Mouse (Mus musculus): Measurements from ENCODE around the gene Clcn6. TPM values are rescaled to one million over a fixed set of nuclear protein-coding genes. Genes with fewer than 3 reads are reported as not detected.

Gene Clcn6
- polyA plus RNA-seq, 1 experiment: 28.8 TPM

- H3K36me3 ChIP-seq (ENCODE audit: control insufficient read depth, insufficient read depth, low read length): no peaks in the 10 kb centered on the region
- TF ChIP-seq POLR2A (IDR thresholded peaks at IDR 0.05; ENCODE audit: low read depth, low read length): no peak
- no peak for TF ChIP-seq CTCF (conservative IDR thresholded peaks at IDR 0.05; ENCODE audit: insufficient read depth, insufficient read length, low read depth, low read length)
- no peaks in the 10 kb centered on the region; the same call in 1 of the 2 replicates for H3K4me1 ChIP-seq (ENCODE audit: control insufficient read depth, insufficient read depth, low read length)
- no peak overlapping the region for H3K4me3 ChIP-seq (ENCODE audit: insufficient read depth, low read depth, low read length)
- no peak overlapping the region for H3K27ac ChIP-seq (ENCODE audit: insufficient read depth, low read depth, low read length)
- 32% methylated on average over 7 of the region's 7 CpGs for WGBS
- DNase-seq: peak; percentile 85
- H3K27me3 ChIP-seq (replicated peaks; ENCODE audit: control insufficient read depth, insufficient read depth, low read length): no peaks in the 10 kb centered on the region
Observed at GRCm38 (mm10) chr4:147965712-147966111, 72.9 kb downstream of the Clcn6 start.

- WGBS: 79% methylated on average over 15 of the region's 15 CpGs
- DNase-seq: no peak
- H3K27ac ChIP-seq (ENCODE audit: insufficient read depth, low read depth, low read length): no peak overlapping the region
- H3K27me3 ChIP-seq (replicated peaks; ENCODE audit: control insufficient read depth, insufficient read depth, low read length): no peaks in the 10 kb centered on the region
- no peaks in the 10 kb centered on the region; the same call in 1 of the 2 replicates for H3K4me1 ChIP-seq (ENCODE audit: control insufficient read depth, insufficient read depth, low read length)
- TF ChIP-seq CTCF (conservative IDR thresholded peaks at IDR 0.05; ENCODE audit: insufficient read depth, insufficient read length, low read depth, low read length) (no peak), POLR2A (IDR thresholded peaks at IDR 0.05; ENCODE audit: low read depth, low read length) (no peak)
- H3K36me3 ChIP-seq (ENCODE audit: control insufficient read depth, insufficient read depth, low read length): no peaks in the 10 kb centered on the region
- H3K4me3 ChIP-seq (ENCODE audit: insufficient read depth, low read depth, low read length): no peak overlapping the region
Observed at GRCm38 (mm10) chr4:147963623-147964022, 75.0 kb downstream of the Clcn6 start.

- no peak overlapping the region for H3K4me3 ChIP-seq (ENCODE audit: insufficient read depth, low read depth, low read length)
- no peaks in the 10 kb centered on the region for H3K27me3 ChIP-seq (replicated peaks; ENCODE audit: control insufficient read depth, insufficient read depth, low read length)
- no peak overlapping the region for H3K27ac ChIP-seq (ENCODE audit: insufficient read depth, low read depth, low read length)
- no peak for TF ChIP-seq CTCF (conservative IDR thresholded peaks at IDR 0.05; ENCODE audit: insufficient read depth, insufficient read length, low read depth, low read length)
- no peak for TF ChIP-seq POLR2A (IDR thresholded peaks at IDR 0.05; ENCODE audit: low read depth, low read length)
- 53% methylated on average over 6 of the region's 6 CpGs for WGBS
- H3K4me1 ChIP-seq (ENCODE audit: control insufficient read depth, insufficient read depth, low read length): no peaks in the 10 kb centered on the region; the same call in 1 of the 2 replicates
- no peaks in the 10 kb centered on the region for H3K36me3 ChIP-seq (ENCODE audit: control insufficient read depth, insufficient read depth, low read length)
- no peak for DNase-seq
Observed at GRCm38 (mm10) chr4:147962781-147963180, 75.8 kb downstream of the Clcn6 start.

- no peak for TF ChIP-seq POLR2A (IDR thresholded peaks at IDR 0.05; ENCODE audit: low read depth, low read length)
- peak; percentile 77 for TF ChIP-seq CTCF (conservative IDR thresholded peaks at IDR 0.05; ENCODE audit: insufficient read depth, insufficient read length, low read depth, low read length)
- no peaks in the 10 kb centered on the region for H3K36me3 ChIP-seq (ENCODE audit: control insufficient read depth, insufficient read depth, low read length)
- no peaks in the 10 kb centered on the region for H3K4me1 ChIP-seq (ENCODE audit: control insufficient read depth, insufficient read depth, low read length)
- H3K4me3 ChIP-seq (ENCODE audit: insufficient read depth, low read depth, low read length): no peak overlapping the region
- DNase-seq: peak; percentile 83
- H3K27ac ChIP-seq (ENCODE audit: insufficient read depth, low read depth, low read length): no peak overlapping the region
- H3K27me3 ChIP-seq (replicated peaks; ENCODE audit: control insufficient read depth, insufficient read depth, low read length): no peaks in the 10 kb centered on the region
- 35% methylated on average over 6 of the region's 6 CpGs for WGBS
Observed at GRCm38 (mm10) chr4:147959881-147960831, 78.5 kb downstream of the Clcn6 start.

GRCm38 (mm10) chr4:147957141-147957540, 81.5 kb downstream of the Clcn6 start:
- no peaks in the 10 kb centered on the region for H3K36me3 ChIP-seq (ENCODE audit: control insufficient read depth, insufficient read depth, low read length)
- TF ChIP-seq POLR2A (IDR thresholded peaks at IDR 0.05; ENCODE audit: low read depth, low read length) (no peak), CTCF (conservative IDR thresholded peaks at IDR 0.05; ENCODE audit: insufficient read depth, insufficient read length, low read depth, low read length) (no peak)
- DNase-seq: no peak
- no peak overlapping the region for H3K27ac ChIP-seq (ENCODE audit: insufficient read depth, low read depth, low read length)
- no peaks in the 10 kb centered on the region for H3K27me3 ChIP-seq (replicated peaks; ENCODE audit: control insufficient read depth, insufficient read depth, low read length)
- WGBS: 38% methylated on average over 11 of the region's 11 CpGs
- H3K4me1 ChIP-seq (ENCODE audit: control insufficient read depth, insufficient read depth, low read length): no peaks in the 10 kb centered on the region
- H3K4me3 ChIP-seq (ENCODE audit: insufficient read depth, low read depth, low read length): no peak overlapping the region

Other genes with a start within 250 kb of the Clcn6 start
- gene Zfp984, start 229.0 kb downstream of the Clcn6 start, polyA plus RNA-seq (2012; rRNA removed): 0.30 and 0.70 TPM in 2 replicates
- 0.90 and 1.2 TPM in 2 replicates for gene Zfp933, start 190.5 kb downstream of the Clcn6 start, polyA plus RNA-seq (2012; rRNA removed)
- 27.7 and 35.6 TPM in 2 replicates for gene Miip, start 170.0 kb downstream of the Clcn6 start, polyA plus RNA-seq (2012; rRNA removed)
- gene Fv1, start 169.8 kb downstream of the Clcn6 start, polyA plus RNA-seq (2012; rRNA removed): 1.0 and 1.4 TPM in 2 replicates
- gene Mfn2, start 134.1 kb downstream of the Clcn6 start, polyA plus RNA-seq (2012; rRNA removed): 82.8 and 85.5 TPM in 2 replicates
- gene Plod1, start 102.1 kb downstream of the Clcn6 start, polyA plus RNA-seq (2012; rRNA removed): 42.1 and 45.9 TPM in 2 replicates
- gene 2510039O18Rik, start 97.9 kb downstream of the Clcn6 start, polyA plus RNA-seq (2012; rRNA removed): 62.6 and 82.4 TPM in 2 replicates
- not detected in 2 replicates for gene Nppb, start 53.0 kb downstream of the Clcn6 start, polyA plus RNA-seq (2012; rRNA removed)
- gene Nppa, start 38.1 kb downstream of the Clcn6 start, polyA plus RNA-seq (2012; rRNA removed): 0.30 and 0.58 TPM in 2 replicates
- gene Mthfr, start 256 bp upstream of the Clcn6 start, polyA plus RNA-seq (2012; rRNA removed): 36.3 and 48.4 TPM in 2 replicates
- 111 and 119 TPM in 2 replicates for gene Agtrap, start 49.2 kb upstream of the Clcn6 start, polyA plus RNA-seq (2012; rRNA removed)
- 22.8 and 25.5 TPM in 2 replicates for gene Mad2l2, start 91.6 kb upstream of the Clcn6 start, polyA plus RNA-seq (2012; rRNA removed)
- gene Draxin, start 91.9 kb upstream of the Clcn6 start, polyA plus RNA-seq (2012; rRNA removed): 0.03 and 0.11 TPM in 2 replicates
- 58.2 and 63.4 TPM in 2 replicates for gene Fbxo6, start 113.3 kb upstream of the Clcn6 start, polyA plus RNA-seq (2012; rRNA removed)
- 29.8 and 45.7 TPM in 2 replicates for gene Fbxo44, start 121.7 kb upstream of the Clcn6 start, polyA plus RNA-seq (2012; rRNA removed)
- gene Fbxo2, start 121.8 kb upstream of the Clcn6 start, polyA plus RNA-seq (2012; rRNA removed): 1.5 and 2.3 TPM in 2 replicates
- 0.03 TPM in 2 replicates for gene Disp3, start 249.1 kb upstream of the Clcn6 start, polyA plus RNA-seq (2012; rRNA removed)

Measured in kidney, adult 2 months (tissue).